Comparison of ENCODE assay signal across 12 mouse cellular contexts in genomic region chr4:82092296-82093230, GRCm38 (mm10).
DNase-seq lines count a peak whose midpoint lies in the region; ATAC-seq and TF ChIP-seq lines count a peak whose summit lies in the region.
"Had no signal": no experiment of that assay in that cellular context is flagged by ENCODE, and none has a peak within 500 bp of the region (broad histone marks: within the 10 kb centered on the region; RNA-seq: fewer than 3 reads in every experiment).

No protein-coding gene starts in this region.

- no peak for ATAC-seq in midbrain, postnatal 0 days (ENCODE audit: low FRiP score)
- ATAC-seq in midbrain, embryonic 15.5 days (replicated peaks), result no peak
- ATAC-seq: intestine, postnatal 0 days had no signal

- H3K36me3 ChIP-seq in midbrain, postnatal 0 days (ENCODE audit: insufficient read depth, low read length), result no peaks in the 10 kb centered on the region
- no peaks in the 10 kb centered on the region for H3K36me3 ChIP-seq in midbrain, embryonic 15.5 days (replicated peaks)
- H3K36me3 ChIP-seq: liver, embryonic 13.5 days; midbrain, embryonic 12.5 days had no signal

- H3K27me3 ChIP-seq in midbrain, postnatal 0 days (ENCODE audit: insufficient read depth, low read length), result no peaks in the 10 kb centered on the region
- H3K27me3 ChIP-seq in midbrain, embryonic 15.5 days (replicated peaks), result no peaks in the 10 kb centered on the region
- H3K27me3 ChIP-seq: CH12.LX; liver, embryonic 13.5 days; midbrain, embryonic 12.5 days had no signal

- H3K4me1 ChIP-seq in midbrain, postnatal 0 days (ENCODE audit: insufficient read depth, low read length), result no peaks in the 10 kb centered on the region
- H3K4me1 ChIP-seq in midbrain, embryonic 15.5 days, result no peaks in the 10 kb centered on the region
- H3K4me1 ChIP-seq: liver, embryonic 13.5 days; midbrain, embryonic 12.5 days had no signal

- no peak overlapping the region for H3K4me3 ChIP-seq in midbrain, postnatal 0 days (ENCODE audit: low read depth, low read length)
- no peak overlapping the region for H3K4me3 ChIP-seq in midbrain, embryonic 15.5 days
- H3K4me3 ChIP-seq: liver, embryonic 13.5 days; midbrain, embryonic 12.5 days had no signal

- no peaks in the 10 kb centered on the region for H3K9me3 ChIP-seq in midbrain, postnatal 0 days (ENCODE audit: low read length)
- no peaks in the 10 kb centered on the region for H3K9me3 ChIP-seq in midbrain, embryonic 15.5 days
- H3K9me3 ChIP-seq: liver, embryonic 13.5 days; midbrain, embryonic 12.5 days had no signal

- DNase-seq in frontal cortex, adult 2 months (ENCODE audit: extremely low spot score in 1 of 2, low spot score in 1 of 2), result peak; percentile 37 to 54
- no peak for DNase-seq in frontal cortex, postnatal 14 days (ENCODE audit: low spot score in 2 of 2)
- DNase-seq in midbrain, postnatal 0 days (ENCODE audit: low spot score), result peak; percentile 28
- peak; percentile 14 to 19 for DNase-seq in layer of hippocampus, postnatal 36 days
- peak; percentile 68 for DNase-seq in telencephalon, adult 2 months (ENCODE audit: low read depth, low spot score)
- no peak for DNase-seq in urinary bladder, postnatal 4 days (ENCODE audit: low spot score in 2 of 2)
- no peak for DNase-seq in thymus, postnatal 10 days (ENCODE audit: low spot score in 2 of 2)
- DNase-seq: liver, embryonic 13.5 days had no signal

- H3K27ac ChIP-seq in midbrain, postnatal 0 days (ENCODE audit: low read depth, low read length), result no peak overlapping the region
- H3K27ac ChIP-seq in midbrain, embryonic 15.5 days, result no peak overlapping the region
- H3K27ac ChIP-seq: liver, embryonic 13.5 days; midbrain, embryonic 12.5 days had no signal

- H3K9ac ChIP-seq in midbrain, postnatal 0 days (replicated peaks; ENCODE audit: low read length, poor library complexity, severe bottlenecking), result no peak overlapping the region
- H3K9ac ChIP-seq in midbrain, embryonic 15.5 days, result no peak overlapping the region
- H3K9ac ChIP-seq: liver, embryonic 13.5 days; midbrain, embryonic 12.5 days had no signal

- H3K4me2 ChIP-seq in midbrain, postnatal 0 days (ENCODE audit: low read depth, low read length, poor library complexity, severe bottlenecking), result no peak overlapping the region
- H3K4me2 ChIP-seq in midbrain, embryonic 15.5 days, result no peak overlapping the region
- H3K4me2 ChIP-seq: liver, embryonic 13.5 days; midbrain, embryonic 12.5 days had no signal

- WGBS in midbrain, postnatal 0 days, result 68% methylated on average over 5 of the region's 5 CpGs
- 74% methylated on average over 5 of the region's 5 CpGs for WGBS in midbrain, embryonic 15.5 days

- TF ChIP-seq CTCF in midbrain, postnatal 0 days (IDR thresholded peaks at IDR 0.05), result no peak

Comparison
In these comparisons a context has a peak if more than half of its experiments do, and no peak if none do; other contexts are left out.
1. DNase-seq: peak in frontal cortex, adult 2 months (2 of 2), midbrain, postnatal 0 days (single experiment), layer of hippocampus, postnatal 36 days (2 of 2) and telencephalon, adult 2 months (single experiment); none in frontal cortex, postnatal 14 days (0 of 2), urinary bladder, postnatal 4 days (0 of 2) and thymus, postnatal 10 days (0 of 2).